Mouse (Mus musculus) stomach, embryonic 16.5 days (tissue): ENCODE measurements around the gene Calhm4. TPM values are rescaled to one million over a fixed set of nuclear protein-coding genes. Genes with fewer than 3 reads are reported as not detected.

ENCODE experiments used
- ATAC-seq: fragments of 200-750 bp; cut with Nextera tagmentation; 2 replicates; pipeline ENCODE4 v1.8.0; 2017; ENCODE audit warnings: moderate number of reproducible peaks, moderate TSS enrichment; ENCODE audit not compliant: insufficient read depth, low FRiP score
- H3K27ac ChIP-seq: fragments of 300-500 bp; sonication (generic); 2 replicates; pipeline ENCODE4 v1.5.1; 2014; ENCODE audit warnings: low read length
- H3K27me3 ChIP-seq: fragments of 300-500 bp; sonication (generic); 2 replicates; pipeline ENCODE4 v1.6.1; 2014; ENCODE audit warnings: low read length, control low read depth, mixed read lengths; ENCODE audit not compliant: control insufficient read depth, insufficient read depth
- H3K36me3 ChIP-seq: fragments of 300-500 bp; sonication (generic); 2 replicates; pipeline ENCODE4 v1.6.1; 2014; ENCODE audit warnings: low read length; ENCODE audit not compliant: control insufficient read depth, insufficient read depth
- H3K4me1 ChIP-seq: fragments of 300-500 bp; sonication (generic); 2 replicates; pipeline ENCODE4 v1.6.1; 2014; ENCODE audit warnings: low read length, control low read depth, mixed read lengths; ENCODE audit not compliant: control insufficient read depth, insufficient read depth
- H3K4me2 ChIP-seq: fragments of 300-500 bp; sonication (generic); 2 replicates; pipeline ENCODE4 v1.6.1; 2014; ENCODE audit warnings: low read depth, low read length, mixed read lengths
- H3K4me3 ChIP-seq: fragments of 300-500 bp; sonication (generic); replicated peaks from 2 replicates; pipeline ENCODE4 v1.5.1; 2014; ENCODE audit warnings: mild to moderate bottlenecking, low read length
- H3K9ac ChIP-seq: fragments of 300-500 bp; sonication (generic); 2 replicates; pipeline ENCODE4 v1.6.1; 2014; ENCODE audit warnings: low read length
- H3K9me3 ChIP-seq: fragments of 300-500 bp; sonication (generic); replicated peaks from 2 replicates; pipeline ENCODE4 v1.6.1; 2016; ENCODE audit warnings: low read length, control low read depth; ENCODE audit not compliant: control insufficient read depth
- WGBS: fragments of 180-500 bp; shearing (Covaris S2); extraction: QIAGEN DNeasy Blood & Tissue Kit; methylation state at CpG from one replicate; pipeline ENCODE4 v1.1.7; 2014; 5-methylcytosine and 5-hydroxymethylcytosine counted together
- polyA plus RNA-seq: library from polyadenylated mRNA; unstranded; fragments of >200 nt; fragmentation: Nextera tagmentation; extraction: Ambion mirVana; gene quantifications from 2 replicates; pipeline ENCODE4 v1.2.1, GENCODE M21; 2015

Gene Calhm4
- polyA plus RNA-seq = not detected in 2 replicates

- Histone ChIP-seq H3K36me3 (no peaks in the 10 kb centered on the region), H3K4me2 (no peak within 1 kb of the TSS), H3K4me3 (no peak within 1 kb of the TSS), H3K27ac (no peak within 1 kb of the TSS), H3K4me1 (no peaks in the 10 kb centered on the region), H3K9me3 (no peaks in the 10 kb centered on the region), H3K27me3 (no peaks in the 10 kb centered on the region), H3K9ac (no peak within 1 kb of the TSS)
- WGBS = 80% methylated on average over 5 of the region's 5 CpGs
- no peak for ATAC-seq
Observed at GRCm38 (mm10) chr10:34044210-34044609, at the start of gene Calhm4. TSS of gene Calhm4 (minus strand) at chr10:34044310.

GRCm38 (mm10) chr10:34091888-34092287 is 47.8 kb upstream of the Calhm4 start:
- Histone ChIP-seq H3K9me3 (no peaks in the 10 kb centered on the region), H3K27me3 (no peaks in the 10 kb centered on the region), H3K4me1 (no peaks in the 10 kb centered on the region), H3K4me3 (no peak overlapping the region), H3K27ac (no peak overlapping the region), H3K9ac (no peak overlapping the region), H3K4me2 (no peak overlapping the region), H3K36me3 (no peaks in the 10 kb centered on the region)
- ATAC-seq = no peak
- WGBS = 63% methylated on average over 5 of the region's 5 CpGs

- Histone ChIP-seq H3K4me2 (no peak overlapping the region), H3K9ac (no peak overlapping the region), H3K9me3 (no peaks in the 10 kb centered on the region), H3K4me3 (no peak overlapping the region), H3K27me3 (no peaks in the 10 kb centered on the region), H3K27ac (no peak overlapping the region), H3K4me1 (no peaks in the 10 kb centered on the region), H3K36me3 (no peaks in the 10 kb centered on the region)
- no peak for ATAC-seq
- 83% methylated on average over 1 of the region's 1 CpGs for WGBS
Observed at GRCm38 (mm10) chr10:34090481-34090880, 46.4 kb upstream of the Calhm4 start.

- no peaks in the 10 kb centered on the region for H3K27me3 ChIP-seq
- no peak overlapping the region for H3K27ac ChIP-seq
- no peak overlapping the region for H3K9ac ChIP-seq
- H3K4me1 ChIP-seq = no peaks in the 10 kb centered on the region
- H3K9me3 ChIP-seq = no peaks in the 10 kb centered on the region
- no peak overlapping the region for H3K4me2 ChIP-seq
- ATAC-seq = no peak
- H3K36me3 ChIP-seq = no peaks in the 10 kb centered on the region
- no peak overlapping the region for H3K4me3 ChIP-seq
- 58% methylated on average over 3 of the region's 3 CpGs for WGBS
Observed at GRCm38 (mm10) chr10:34089517-34089916, 45.4 kb upstream of the Calhm4 start.

GRCm38 (mm10) chr10:34088515-34088914 is 44.4 kb upstream of the Calhm4 start:
- no peaks in the 10 kb centered on the region for H3K36me3 ChIP-seq
- H3K4me3 ChIP-seq = no peak overlapping the region
- H3K9ac ChIP-seq = no peak overlapping the region
- no peaks in the 10 kb centered on the region for H3K4me1 ChIP-seq
- H3K27me3 ChIP-seq = no peaks in the 10 kb centered on the region
- no peak overlapping the region for H3K27ac ChIP-seq
- no peak for ATAC-seq
- WGBS = 69% methylated on average over 2 of the region's 2 CpGs
- no peaks in the 10 kb centered on the region for H3K9me3 ChIP-seq
- H3K4me2 ChIP-seq = no peak overlapping the region

GRCm38 (mm10) chr10:34086514-34086913 is 42.4 kb upstream of the Calhm4 start:
- Histone ChIP-seq H3K4me3 (no peak overlapping the region), H3K9ac (no peak overlapping the region), H3K27ac (no peak overlapping the region), H3K4me2 (no peak overlapping the region), H3K36me3 (no peaks in the 10 kb centered on the region), H3K4me1 (no peaks in the 10 kb centered on the region), H3K9me3 (no peaks in the 10 kb centered on the region), H3K27me3 (no peaks in the 10 kb centered on the region)
- no peak for ATAC-seq
- 70% methylated on average over 1 of the region's 1 CpGs for WGBS

- H3K4me3 ChIP-seq = no peak overlapping the region
- no peak overlapping the region for H3K9ac ChIP-seq
- H3K27ac ChIP-seq = no peak overlapping the region
- H3K4me2 ChIP-seq = no peak overlapping the region
- peaks cover 8% of the 10 kb centered on the region for H3K4me1 ChIP-seq
- H3K9me3 ChIP-seq = no peaks in the 10 kb centered on the region
- no peak for ATAC-seq
- H3K36me3 ChIP-seq = no peaks in the 10 kb centered on the region
- WGBS = 72% methylated on average over 5 of the region's 5 CpGs
- no peaks in the 10 kb centered on the region for H3K27me3 ChIP-seq
Observed at GRCm38 (mm10) chr10:34074522-34075200, 30.6 kb upstream of the Calhm4 start.

- H3K4me3 ChIP-seq = no peak overlapping the region
- H3K4me2 ChIP-seq = no peak overlapping the region
- H3K27ac ChIP-seq = no peak overlapping the region
- 55% methylated on average over 2 of the region's 2 CpGs for WGBS
- H3K36me3 ChIP-seq = no peaks in the 10 kb centered on the region
- no peak overlapping the region for H3K9ac ChIP-seq
- H3K9me3 ChIP-seq = no peaks in the 10 kb centered on the region
- peaks cover 8% of the 10 kb centered on the region for H3K4me1 ChIP-seq
- no peaks in the 10 kb centered on the region for H3K27me3 ChIP-seq
- ATAC-seq = no peak
Observed at GRCm38 (mm10) chr10:34071650-34072049, 27.5 kb upstream of the Calhm4 start.

- H3K27me3 ChIP-seq = no peaks in the 10 kb centered on the region
- no peak overlapping the region for H3K4me3 ChIP-seq
- peak; percentile 33; the same call in 1 of the 2 replicates for ATAC-seq
- 0 out of 2 replicates have a peak overlapping the region, but pooled peaks have one; percentile 29 for H3K27ac ChIP-seq
- peaks cover 8% of the 10 kb centered on the region for H3K4me1 ChIP-seq
- no peaks in the 10 kb centered on the region for H3K36me3 ChIP-seq
- H3K4me2 ChIP-seq = no peak overlapping the region
- no peaks in the 10 kb centered on the region for H3K9me3 ChIP-seq
- WGBS = 17% methylated on average over 5 of the region's 5 CpGs
- no peak overlapping the region for H3K9ac ChIP-seq
Observed at GRCm38 (mm10) chr10:34070999-34071492, 26.9 kb upstream of the Calhm4 start.
